Mouse (Mus musculus): Measurements from ENCODE around the gene Slc12a8. TPM values are rescaled to one million over a fixed set of nuclear protein-coding genes. Genes with fewer than 3 reads are reported as not detected.

Slc12a8 gene
- polyA plus RNA-seq, 2 experiments, result 0.06 TPM; not detected in 1

- TF ChIP-seq EP300 (IDR thresholded peaks at IDR 0.05; ENCODE audit: low read depth) (no peak), CTCF (IDR thresholded peaks at IDR 0.05; ENCODE audit: low read depth) (no peak)
- DNase-seq (ENCODE audit: low read depth in 3 of 3, low spot score in 3 of 3) (no peak), ATAC-seq (ENCODE audit: insufficient read depth) (no peak)
- H3K27ac ChIP-seq, result no peak overlapping the region
- no peak overlapping the region for H3K4me3 ChIP-seq (ENCODE audit: insufficient read depth in 1 of 2, low read depth in 2 of 2, low read length in 2 of 2)
- H3K4me1 ChIP-seq (replicated peaks; ENCODE audit: control insufficient read depth in 2 of 2, insufficient read depth in 2 of 2, low read length in 1 of 2), result no peaks in the 10 kb centered on the region
- H3K27me3 ChIP-seq (ENCODE audit: control insufficient read depth, insufficient read depth, low read length), result no peaks in the 10 kb centered on the region
- H3K4me2 ChIP-seq (ENCODE audit: low read depth), result no peak overlapping the region
- H3K36me3 ChIP-seq (replicated peaks; ENCODE audit: control insufficient read depth, insufficient read depth, low read depth), result no peaks in the 10 kb centered on the region
- no peak overlapping the region for H3K9ac ChIP-seq (replicated peaks)
- WGBS (ENCODE audit: insufficient replicate concordance), result 59% methylated on average over 7 of the region's 7 CpGs
- H3K9me3 ChIP-seq (ENCODE audit: control insufficient read depth, low read length), result no peaks in the 10 kb centered on the region
These were observed 159.5 kb downstream of the Slc12a8 start for GRCm38 (mm10) chr16:33676347-33677312.

- Histone ChIP-seq H3K27me3 (ENCODE audit: control insufficient read depth, insufficient read depth, low read length) (no peaks in the 10 kb centered on the region), H3K4me3 (ENCODE audit: insufficient read depth in 1 of 2, low read depth in 2 of 2, low read length in 2 of 2) (no peak overlapping the region), H3K27ac (no peak overlapping the region), H3K36me3 (replicated peaks; ENCODE audit: control insufficient read depth, insufficient read depth, low read depth) (no peaks in the 10 kb centered on the region), H3K9me3 (ENCODE audit: control insufficient read depth, low read length) (no peaks in the 10 kb centered on the region), H3K9ac (replicated peaks) (no peak overlapping the region), H3K4me1 (replicated peaks; ENCODE audit: control insufficient read depth in 2 of 2, insufficient read depth in 2 of 2, low read length in 1 of 2) (no peaks in the 10 kb centered on the region), H3K4me2 (ENCODE audit: low read depth) (no peak overlapping the region)
- 67% methylated on average over 7 of the region's 7 CpGs for WGBS (ENCODE audit: insufficient replicate concordance)
- ATAC-seq (ENCODE audit: insufficient read depth) (no peak), DNase-seq (ENCODE audit: low read depth in 3 of 3, low spot score in 3 of 3) (no peak)
- TF ChIP-seq EP300 (IDR thresholded peaks at IDR 0.05; ENCODE audit: low read depth) (no peak), CTCF (IDR thresholded peaks at IDR 0.05; ENCODE audit: low read depth) (no peak)
These were observed 160.2 kb downstream of the Slc12a8 start for GRCm38 (mm10) chr16:33677313-33677690.

- WGBS (ENCODE audit: insufficient replicate concordance), result 63% methylated on average over 5 of the region's 5 CpGs
- Histone ChIP-seq H3K9me3 (ENCODE audit: control insufficient read depth, low read length) (no peaks in the 10 kb centered on the region), H3K27ac (no peak overlapping the region), H3K4me2 (ENCODE audit: low read depth) (no peak overlapping the region), H3K36me3 (replicated peaks; ENCODE audit: control insufficient read depth, insufficient read depth, low read depth) (no peaks in the 10 kb centered on the region), H3K4me1 (replicated peaks; ENCODE audit: control insufficient read depth in 2 of 2, insufficient read depth in 2 of 2, low read length in 1 of 2) (no peaks in the 10 kb centered on the region), H3K27me3 (ENCODE audit: control insufficient read depth, insufficient read depth, low read length) (no peaks in the 10 kb centered on the region), H3K9ac (replicated peaks) (no peak overlapping the region), H3K4me3 (ENCODE audit: insufficient read depth in 1 of 2, low read depth in 2 of 2, low read length in 2 of 2) (no peak overlapping the region)
- ATAC-seq (ENCODE audit: insufficient read depth) (no peak), DNase-seq (ENCODE audit: low read depth in 3 of 3, low spot score in 3 of 3) (no peak)
- TF ChIP-seq CTCF (IDR thresholded peaks at IDR 0.05; ENCODE audit: low read depth), result no peak
- TF ChIP-seq EP300 (IDR thresholded peaks at IDR 0.05; ENCODE audit: low read depth), result no peak
These were observed 160.8 kb downstream of the Slc12a8 start for GRCm38 (mm10) chr16:33677901-33678300.

- Histone ChIP-seq H3K4me1 (replicated peaks; ENCODE audit: control insufficient read depth in 2 of 2, insufficient read depth in 2 of 2, low read length in 1 of 2) (peaks cover 0 to 5% of the 10 kb centered on the region in 2 experiments; a peak in 2 of 4 replicates), H3K36me3 (replicated peaks; ENCODE audit: control insufficient read depth, insufficient read depth, low read depth) (no peaks in the 10 kb centered on the region), H3K27me3 (ENCODE audit: control insufficient read depth, insufficient read depth, low read length) (no peaks in the 10 kb centered on the region), H3K9ac (replicated peaks) (no peak overlapping the region), H3K9me3 (ENCODE audit: control insufficient read depth, low read length) (no peaks in the 10 kb centered on the region), H3K4me3 (ENCODE audit: insufficient read depth in 1 of 2, low read depth in 2 of 2, low read length in 2 of 2) (no peak overlapping the region), H3K4me2 (ENCODE audit: low read depth) (no peak overlapping the region), H3K27ac (no peak overlapping the region)
- ATAC-seq (ENCODE audit: insufficient read depth) (no peak), DNase-seq (ENCODE audit: low read depth in 3 of 3, low spot score in 3 of 3) (no peak)
- WGBS (ENCODE audit: insufficient replicate concordance), result 56% methylated on average over 7 of the region's 7 CpGs
- TF ChIP-seq EP300 (IDR thresholded peaks at IDR 0.05; ENCODE audit: low read depth) (no peak), CTCF (IDR thresholded peaks at IDR 0.05; ENCODE audit: low read depth) (no peak)
These were observed 163.1 kb downstream of the Slc12a8 start for GRCm38 (mm10) chr16:33680271-33680670.

GRCm38 (mm10) chr16:33680816-33681215 lies 163.7 kb downstream of the Slc12a8 start:
- H3K9me3 ChIP-seq (ENCODE audit: control insufficient read depth, low read length), result no peaks in the 10 kb centered on the region
- ATAC-seq (ENCODE audit: insufficient read depth), result no peak
- no peak overlapping the region for H3K27ac ChIP-seq
- DNase-seq (ENCODE audit: low read depth in 3 of 3, low spot score in 3 of 3), result no peak
- WGBS (ENCODE audit: insufficient replicate concordance), result 44% methylated on average over 10 of the region's 10 CpGs
- peaks cover 2 to 11% of the 10 kb centered on the region in 2 experiments; a peak in 3 of 4 replicates for H3K4me1 ChIP-seq (replicated peaks; ENCODE audit: control insufficient read depth in 2 of 2, insufficient read depth in 2 of 2, low read length in 1 of 2)
- H3K4me3 ChIP-seq (ENCODE audit: insufficient read depth in 1 of 2, low read depth in 2 of 2, low read length in 2 of 2), result no peak overlapping the region
- no peak overlapping the region for H3K4me2 ChIP-seq (ENCODE audit: low read depth)
- no peak for TF ChIP-seq CTCF (IDR thresholded peaks at IDR 0.05; ENCODE audit: low read depth)
- no peak for TF ChIP-seq EP300 (IDR thresholded peaks at IDR 0.05; ENCODE audit: low read depth)
- no peak overlapping the region for H3K9ac ChIP-seq (replicated peaks)
- H3K27me3 ChIP-seq (ENCODE audit: control insufficient read depth, insufficient read depth, low read length), result no peaks in the 10 kb centered on the region
- H3K36me3 ChIP-seq (replicated peaks; ENCODE audit: control insufficient read depth, insufficient read depth, low read depth), result no peaks in the 10 kb centered on the region
